Mouse (Mus musculus) heart, embryonic 10.5 days (tissue): ENCODE data around the gene Tfcp2. TPM values are rescaled to one million over a fixed set of nuclear protein-coding genes. Genes with fewer than 3 reads are reported as not detected.
A peak's percentile ranks its signal among the peaks of the same experiment; 100 is the strongest.

Source experiments
- DNase-seq: peaks from one replicate; pipeline ENCODE4 v3.0.0-alpha.2; 2017; ENCODE audit warnings: low spot score
- H3K27ac ChIP-seq: fragments of 300-500 bp; sonication (generic); 2 replicates; pipeline ENCODE4 v1.5.1; 2016; ENCODE audit warnings: mild to moderate bottlenecking
- H3K27me3 ChIP-seq: fragments of 300-500 bp; sonication (generic); 2 replicates; pipeline ENCODE4 v1.6.1; 2016; ENCODE audit warnings: mild to moderate bottlenecking; ENCODE audit not compliant: poor library complexity, insufficient read depth, severe bottlenecking
- H3K36me3 ChIP-seq: fragments of 300-500 bp; sonication (generic); 2 replicates; pipeline ENCODE4 v1.6.1; 2016; ENCODE audit warnings: mild to moderate bottlenecking, moderate library complexity
- H3K4me1 ChIP-seq: fragments of 300-500 bp; sonication (generic); 2 replicates; pipeline ENCODE4 v1.6.1; 2016; ENCODE audit warnings: mild to moderate bottlenecking
- H3K4me3 ChIP-seq: fragments of 300-500 bp; sonication (generic); 2 replicates; pipeline ENCODE4 v1.5.1; 2016; ENCODE audit warnings: mild to moderate bottlenecking, moderate library complexity
- H3K9me3 ChIP-seq: fragments of 300-500 bp; sonication (generic); 2 replicates; pipeline ENCODE4 v1.6.1; 2016; ENCODE audit warnings: mild to moderate bottlenecking, moderate library complexity
- WGBS: fragments of 180-500 bp; shearing (Covaris S2); methylation state at CpG from one replicate; pipeline ENCODE4 v1.1.7; 2016; 5-methylcytosine and 5-hydroxymethylcytosine counted together
- polyA plus RNA-seq: library from polyadenylated mRNA; unstranded; fragments of >200 nt; fragmentation: Nextera tagmentation; extraction: Ambion mirVana; gene quantifications from 2 replicates; pipeline ENCODE4 v1.2.1, GENCODE M21; 2016

Gene Tfcp2
- polyA plus RNA-seq, 1 experiment from 2014 or later: 22.4 TPM

- DNase-seq: peak; percentile 91
- H3K4me3 ChIP-seq: peak within 1 kb of the TSS; percentile 76
- H3K27me3 ChIP-seq: no peaks in the 10 kb centered on the region
- 2% methylated on average over 84 of the region's 84 CpGs for WGBS
- H3K27ac ChIP-seq: peak within 1 kb of the TSS; percentile 97
- H3K36me3 ChIP-seq: peaks cover 29% of the 10 kb centered on the region
- no peaks in the 10 kb centered on the region for H3K9me3 ChIP-seq
- H3K4me1 ChIP-seq: peaks cover 21% of the 10 kb centered on the region
Measured at GRCm38 (mm10) chr15:100468295-100469188, 83.3 kb downstream of the Tfcp2 start, which contains the start of gene Letmd1. Gene Letmd1 (plus strand): TSS chr15:100469023.

- Histone ChIP-seq H3K4me3 (peak overlapping the region; percentile 76), H3K27ac (no peak overlapping the region), H3K9me3 (no peaks in the 10 kb centered on the region), H3K27me3 (no peaks in the 10 kb centered on the region), H3K36me3 (peaks cover 22% of the 10 kb centered on the region), H3K4me1 (peaks cover 21% of the 10 kb centered on the region)
- DNase-seq: no peak
- 39% methylated on average over 8 of the region's 8 CpGs for WGBS
Measured at GRCm38 (mm10) chr15:100467738-100468137, 84.1 kb downstream of the Tfcp2 start.

GRCm38 (mm10) chr15:100465432-100465831, 86.4 kb downstream of the Tfcp2 start:
- 64% methylated on average over 2 of the region's 2 CpGs for WGBS
- no peaks in the 10 kb centered on the region for H3K27me3 ChIP-seq
- 0 out of 2 replicates have a peak, but pooled peaks cover under 1% of the 10 kb centered on the region for H3K36me3 ChIP-seq
- H3K4me1 ChIP-seq: peaks cover 32% of the 10 kb centered on the region
- no peaks in the 10 kb centered on the region for H3K9me3 ChIP-seq
- DNase-seq: no peak
- no peak overlapping the region for H3K4me3 ChIP-seq
- H3K27ac ChIP-seq: no peak overlapping the region

- peaks cover 20% of the 10 kb centered on the region for H3K4me1 ChIP-seq
- H3K27ac ChIP-seq: no peak overlapping the region
- WGBS: 24% methylated on average over 6 of the region's 6 CpGs
- no peak for DNase-seq
- no peaks in the 10 kb centered on the region for H3K36me3 ChIP-seq
- H3K9me3 ChIP-seq: no peaks in the 10 kb centered on the region
- H3K27me3 ChIP-seq: peaks cover 11% of the 10 kb centered on the region
- no peak overlapping the region for H3K4me3 ChIP-seq
Measured at GRCm38 (mm10) chr15:100463712-100464111, 88.1 kb downstream of the Tfcp2 start.

GRCm38 (mm10) chr15:100462086-100462485, 89.7 kb downstream of the Tfcp2 start:
- Histone ChIP-seq H3K27me3 (peaks cover 15% of the 10 kb centered on the region), H3K36me3 (no peaks in the 10 kb centered on the region), H3K27ac (no peak overlapping the region), H3K4me1 (peaks cover 11% of the 10 kb centered on the region; the same call in 1 of the 2 replicates), H3K9me3 (no peaks in the 10 kb centered on the region), H3K4me3 (no peak overlapping the region)
- WGBS: 81% methylated on average over 5 of the region's 5 CpGs
- DNase-seq: no peak

GRCm38 (mm10) chr15:100461646-100462045, 90.2 kb downstream of the Tfcp2 start:
- Histone ChIP-seq H3K27me3 (peaks cover 15% of the 10 kb centered on the region), H3K36me3 (no peaks in the 10 kb centered on the region), H3K4me1 (peaks cover 11% of the 10 kb centered on the region; the same call in 1 of the 2 replicates), H3K9me3 (no peaks in the 10 kb centered on the region), H3K27ac (no peak overlapping the region), H3K4me3 (no peak overlapping the region)
- no peak for DNase-seq
- WGBS: 55% methylated on average over 9 of the region's 9 CpGs

GRCm38 (mm10) chr15:100460942-100461341, 90.9 kb downstream of the Tfcp2 start:
- Histone ChIP-seq H3K4me3 (peak overlapping the region; percentile 34; the same call in 1 of the 2 replicates), H3K27me3 (peaks cover 15% of the 10 kb centered on the region), H3K27ac (no peak overlapping the region), H3K36me3 (no peaks in the 10 kb centered on the region), H3K9me3 (no peaks in the 10 kb centered on the region), H3K4me1 (peaks cover 11% of the 10 kb centered on the region; the same call in 1 of the 2 replicates)
- no peak for DNase-seq
- WGBS: 11% methylated on average over 12 of the region's 12 CpGs

- Histone ChIP-seq H3K4me1 (peaks cover 11% of the 10 kb centered on the region; the same call in 1 of the 2 replicates), H3K4me3 (no peak overlapping the region), H3K9me3 (no peaks in the 10 kb centered on the region), H3K36me3 (no peaks in the 10 kb centered on the region), H3K27ac (no peak overlapping the region), H3K27me3 (peaks cover 15% of the 10 kb centered on the region)
- WGBS: 40% methylated on average over 10 of the region's 10 CpGs
- no peak for DNase-seq
Measured at GRCm38 (mm10) chr15:100458055-100458454, 93.8 kb downstream of the Tfcp2 start.

GRCm38 (mm10) chr15:100457340-100457739, 94.5 kb downstream of the Tfcp2 start:
- no peak overlapping the region for H3K4me3 ChIP-seq

GRCm38 (mm10) chr15:100456356-100456991, 95.3 kb downstream of the Tfcp2 start:
- Histone ChIP-seq H3K27me3 (peaks cover 15% of the 10 kb centered on the region), H3K4me1 (peaks cover 8% of the 10 kb centered on the region; the same call in 1 of the 2 replicates), H3K27ac (no peak overlapping the region), H3K4me3 (no peak overlapping the region), H3K9me3 (no peaks in the 10 kb centered on the region), H3K36me3 (no peaks in the 10 kb centered on the region)
- no peak for DNase-seq
- 71% methylated on average over 7 of the region's 7 CpGs for WGBS

More at GRCm38 (mm10) chr15:100457340-100457739, 94.5 kb downstream of the Tfcp2 start:
- no peaks in the 10 kb centered on the region for H3K36me3 ChIP-seq
- no peaks in the 10 kb centered on the region for H3K9me3 ChIP-seq
- peak; percentile 86 for DNase-seq
- WGBS: 7% methylated on average over 17 of the region's 17 CpGs
- peaks cover 11% of the 10 kb centered on the region; the same call in 1 of the 2 replicates for H3K4me1 ChIP-seq
- H3K27me3 ChIP-seq: peaks cover 15% of the 10 kb centered on the region
- H3K27ac ChIP-seq: no peak overlapping the region

GRCm38 (mm10) chr15:100452486-100452885, 99.3 kb downstream of the Tfcp2 start:
- Histone ChIP-seq H3K9me3 (no peaks in the 10 kb centered on the region), H3K36me3 (no peaks in the 10 kb centered on the region), H3K27ac (no peak overlapping the region), H3K4me1 (no peaks in the 10 kb centered on the region), H3K27me3 (no peaks in the 10 kb centered on the region), H3K4me3 (no peak overlapping the region)
- 72% methylated on average over 11 of the region's 11 CpGs for WGBS
- DNase-seq: no peak

GRCm38 (mm10) chr15:100451245-100451644, 100.6 kb downstream of the Tfcp2 start:
- no peak for DNase-seq
- 75% methylated on average over 16 of the region's 16 CpGs for WGBS
- Histone ChIP-seq H3K27me3 (no peaks in the 10 kb centered on the region), H3K4me3 (no peak overlapping the region), H3K27ac (no peak overlapping the region), H3K4me1 (no peaks in the 10 kb centered on the region), H3K36me3 (no peaks in the 10 kb centered on the region), H3K9me3 (no peaks in the 10 kb centered on the region)

GRCm38 (mm10) chr15:100449495-100449894, 102.3 kb downstream of the Tfcp2 start:
- WGBS: 88% methylated on average over 3 of the region's 3 CpGs
- Histone ChIP-seq H3K27ac (no peak overlapping the region), H3K9me3 (no peaks in the 10 kb centered on the region), H3K4me1 (no peaks in the 10 kb centered on the region), H3K27me3 (no peaks in the 10 kb centered on the region), H3K4me3 (no peak overlapping the region), H3K36me3 (no peaks in the 10 kb centered on the region)
- no peak for DNase-seq
